Mouse (Mus musculus) thymus, postnatal 10 days (tissue): ENCODE results near the gene Anks1b.

Experiments
- DNase-seq, 2 experiments: peaks; one replicate each; pipeline ENCODE4 v3.0.0; 2021; ENCODE audit warnings: low spot score in 2 of 2

The Anks1b gene

GRCm38 (mm10) chr10:89974361-89974760 lies 101.1 kb downstream of the Anks1b start:
- no peak for DNase-seq

DNA sequence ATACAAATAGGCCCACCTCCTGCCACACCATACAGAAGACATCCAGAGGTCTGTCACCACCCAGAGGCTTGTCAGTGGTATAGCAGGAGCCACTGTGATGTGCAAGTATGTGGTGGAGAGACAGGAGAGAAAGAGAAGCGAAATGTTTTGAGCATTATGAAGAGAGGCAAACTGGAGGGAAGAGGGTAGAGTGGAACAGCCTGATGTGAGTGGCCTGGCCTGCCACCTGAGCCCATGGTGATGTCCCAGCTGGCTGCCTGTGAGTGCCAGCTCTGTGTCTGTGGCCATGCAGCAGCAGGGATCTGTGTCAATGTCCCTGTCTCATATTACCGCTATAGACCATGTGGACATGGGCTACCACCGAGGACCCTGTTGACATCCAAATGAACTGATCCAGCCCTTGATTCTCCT lies 102.1 kb downstream of the Anks1b start:
- DNase-seq: no peak

DNA sequence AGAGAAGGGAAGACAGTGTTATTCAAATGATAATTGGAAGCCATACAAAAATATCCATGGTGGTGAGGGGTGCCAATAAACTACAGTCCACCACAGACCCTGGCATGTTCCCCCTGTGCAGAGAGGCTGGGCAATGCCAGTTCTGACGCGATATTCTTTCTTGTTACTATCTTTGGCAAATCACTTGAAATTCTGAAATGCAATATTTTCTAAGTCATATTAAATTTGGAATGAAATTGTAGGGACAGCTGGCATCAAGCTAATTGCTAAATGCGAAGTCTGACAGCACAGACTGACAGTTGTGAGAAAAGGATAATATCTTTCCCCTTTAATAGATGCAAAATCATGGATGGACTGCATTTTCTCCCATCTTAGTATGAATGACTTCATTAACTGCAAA lies 103.3 kb downstream of the Anks1b start:
- no peak for DNase-seq

GRCm38 (mm10) chr10:89994171-89994570 lies 120.9 kb downstream of the Anks1b start:
- no peak for DNase-seq

DNA sequence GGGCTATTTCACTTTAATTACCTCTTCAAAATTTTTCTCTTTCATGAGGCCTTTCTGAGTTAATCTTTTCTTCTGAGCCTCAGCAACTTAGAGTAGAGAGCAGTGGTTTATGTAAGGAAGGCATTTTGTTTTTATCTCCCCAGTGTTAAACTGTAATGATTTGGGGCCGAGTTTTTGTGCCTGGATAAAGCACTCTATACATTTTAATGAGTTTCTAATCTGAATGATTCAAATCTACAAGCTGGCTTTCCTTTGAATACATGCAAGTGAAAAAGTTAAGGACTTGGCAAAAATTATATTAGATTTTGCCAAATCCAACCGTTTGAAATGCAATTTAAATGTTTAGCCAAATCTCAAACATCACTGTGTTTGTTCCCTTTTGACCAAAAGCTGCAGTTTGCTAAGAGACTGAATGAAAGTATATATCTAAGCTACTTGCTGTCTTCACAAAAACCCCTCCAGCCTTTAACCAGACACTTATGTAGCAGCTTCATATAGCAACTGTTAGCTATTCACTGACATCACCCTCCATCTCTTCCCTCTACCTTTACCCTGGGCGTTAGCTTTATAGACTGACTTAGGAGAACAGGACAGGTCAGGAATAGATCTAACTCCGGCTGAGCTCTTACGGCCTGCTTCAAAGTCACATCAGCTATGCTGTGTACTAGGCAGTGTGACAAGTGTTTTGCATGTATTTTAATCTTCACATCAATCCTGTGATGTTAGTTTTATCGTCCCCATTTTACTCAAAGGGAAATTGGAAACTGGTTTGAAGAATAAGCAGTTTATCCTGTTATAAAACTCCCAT lies 122.5 kb downstream of the Anks1b start:
- no peak for DNase-seq

DNA sequence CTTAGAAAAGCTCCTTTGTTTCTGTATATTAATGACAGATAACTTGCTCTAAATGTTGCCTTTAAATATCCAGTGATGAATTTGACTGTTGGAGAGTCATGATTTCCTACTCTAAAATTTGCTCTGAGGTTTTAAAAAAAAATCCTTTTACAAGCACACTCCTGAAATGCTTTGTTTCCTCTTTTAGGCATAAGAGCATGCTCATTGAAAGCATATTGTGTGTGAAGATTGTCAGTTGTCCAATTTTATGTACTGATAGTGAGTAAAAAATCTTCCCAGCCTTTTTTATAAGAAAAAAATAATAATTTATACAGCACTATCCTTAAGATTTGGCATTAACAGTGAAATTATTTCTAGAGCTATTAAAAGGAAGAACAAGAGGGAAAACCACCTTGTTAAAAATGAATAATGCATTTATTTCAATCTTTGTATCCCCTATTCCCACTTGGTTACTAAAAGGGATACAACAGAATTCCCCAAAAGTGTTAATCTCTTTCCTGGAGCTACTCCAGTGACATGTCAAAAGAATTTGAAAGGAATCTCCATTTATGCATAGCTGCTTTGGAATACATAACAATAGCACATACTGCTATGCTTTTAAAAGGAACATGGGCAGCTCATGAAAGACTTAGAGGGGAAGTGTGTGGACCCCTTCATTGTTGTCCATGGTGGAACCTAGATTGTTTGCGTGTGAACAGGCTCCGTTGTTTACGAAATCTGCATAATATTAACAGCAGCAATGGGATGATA lies 130.8 kb downstream of the Anks1b start:
- DNase-seq: no peak

DNA sequence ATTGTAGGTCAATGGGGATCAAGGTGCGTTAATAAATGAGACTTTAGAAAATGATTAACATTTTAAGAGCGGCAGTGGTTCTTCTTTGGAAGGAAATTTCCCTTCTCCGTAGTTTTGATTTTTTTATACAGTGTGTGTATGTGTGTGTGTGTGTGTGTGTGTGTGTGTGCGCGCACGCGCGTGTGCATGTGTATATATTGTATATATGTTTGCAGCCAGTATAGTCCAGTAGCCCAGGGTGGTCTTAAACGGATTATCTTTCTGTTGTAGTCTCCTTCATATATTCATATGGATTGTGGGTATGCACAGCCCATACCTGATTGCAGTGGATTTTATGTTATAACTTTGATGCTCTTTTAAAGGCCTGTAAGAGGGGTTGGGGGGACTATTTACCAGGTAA lies 131.6 kb downstream of the Anks1b start:
- no peak for DNase-seq

GRCm38 (mm10) chr10:90033037-90033436 lies 159.7 kb downstream of the Anks1b start:
- no peak for DNase-seq

DNA sequence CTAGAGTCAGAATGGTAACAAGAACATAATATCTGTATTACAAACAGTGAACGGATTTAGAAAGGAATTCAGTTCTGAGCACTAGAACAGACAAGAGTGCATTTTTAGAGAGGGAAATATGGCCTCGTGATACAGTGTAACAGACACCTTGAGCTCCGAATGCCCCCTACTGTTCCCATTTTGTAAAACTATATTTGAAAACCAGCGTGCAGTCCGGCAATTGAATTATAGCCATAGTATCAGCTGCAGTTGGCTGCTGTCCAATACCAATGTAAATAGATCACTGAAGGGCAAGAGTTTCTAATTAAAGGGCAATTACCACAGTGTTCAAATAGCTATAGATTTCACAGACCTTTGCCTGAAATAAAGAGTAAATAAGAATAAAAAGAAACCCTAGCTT lies 170.0 kb downstream of the Anks1b start:
- no peak for DNase-seq

DNA sequence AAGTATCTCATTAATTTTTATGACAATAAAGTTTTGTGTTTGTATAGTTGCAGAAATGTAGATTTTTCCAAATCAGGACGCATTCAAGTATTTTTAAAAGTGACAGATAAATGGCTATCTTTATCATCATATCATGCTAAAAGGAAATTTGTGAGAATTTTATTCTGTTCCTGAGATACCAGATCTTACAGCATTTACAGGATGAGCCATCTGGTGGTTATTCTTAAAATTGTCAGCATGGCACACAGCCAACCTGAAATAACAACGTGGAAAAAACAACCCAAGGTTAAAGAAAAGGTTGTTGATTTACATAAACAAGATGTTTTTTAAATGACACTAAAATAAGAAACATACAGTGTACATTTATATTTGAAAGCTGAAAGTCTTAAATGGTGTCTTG lies 170.5 kb downstream of the Anks1b start:
- DNase-seq: no peak

DNA sequence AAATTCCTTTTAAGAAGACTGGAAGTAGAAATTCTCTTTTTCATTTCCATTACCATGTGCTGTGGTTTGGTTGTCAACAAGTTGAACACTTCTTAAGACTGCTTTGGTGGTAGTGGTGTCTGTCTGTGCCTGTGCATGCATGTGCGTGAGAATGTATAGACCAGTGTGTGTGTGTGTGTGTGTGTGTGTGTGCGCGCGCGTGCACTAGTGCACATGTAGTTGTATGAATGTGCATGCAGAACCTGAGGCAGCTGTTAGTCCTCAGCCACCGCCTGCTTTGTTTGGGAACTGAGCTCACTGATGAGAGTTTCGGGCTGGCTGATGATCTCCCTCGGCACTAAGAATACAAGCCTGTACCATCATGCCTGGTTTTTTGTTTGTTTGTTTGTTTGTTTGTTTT lies 170.9 kb downstream of the Anks1b start:
- no peak for DNase-seq

- no peak for DNase-seq
Observed at GRCm38 (mm10) chr10:90068651-90069050, 195.3 kb downstream of the Anks1b start.

- no peak for DNase-seq
Observed at GRCm38 (mm10) chr10:90077930-90078329, 204.6 kb downstream of the Anks1b start.

DNA sequence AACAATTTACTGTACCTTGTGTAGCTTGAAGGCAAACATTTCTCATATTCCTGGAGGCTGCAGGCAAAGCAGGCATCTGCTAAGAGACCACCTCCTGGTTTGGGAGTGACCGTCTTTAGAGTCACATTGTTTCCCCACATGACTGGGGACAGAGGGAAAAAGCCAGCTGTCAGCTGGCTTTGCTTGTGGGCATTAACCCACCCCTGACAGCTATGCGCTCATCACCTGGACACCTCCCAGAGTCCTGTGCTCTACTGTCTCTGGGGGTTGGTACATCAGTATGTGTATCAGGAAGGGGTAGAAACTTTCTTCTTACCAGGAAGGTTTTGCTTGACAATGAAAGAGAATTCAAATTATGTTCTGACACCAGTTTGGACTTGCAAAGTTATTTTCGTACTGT lies 207.8 kb downstream of the Anks1b start:
- DNase-seq: no peak

DNA sequence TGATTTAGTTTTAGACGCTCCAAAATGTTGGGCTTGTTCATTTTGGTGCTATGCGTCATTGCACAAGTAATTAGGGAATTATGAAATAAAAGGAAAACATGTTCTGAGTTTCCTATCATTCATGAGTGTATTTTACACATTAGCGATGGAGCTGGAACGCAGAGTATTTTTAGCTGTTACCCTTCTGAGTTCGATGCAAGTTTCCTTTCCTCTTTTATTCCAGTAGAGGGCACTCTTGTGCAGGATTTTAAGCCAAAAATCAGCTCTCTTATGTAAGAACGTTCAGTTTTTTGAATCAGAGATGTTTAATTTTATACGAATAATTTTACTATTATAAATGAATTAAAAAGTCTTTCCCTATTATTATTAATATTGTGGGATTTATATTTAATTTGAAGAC lies 208.3 kb downstream of the Anks1b start:
- DNase-seq: no peak

GRCm38 (mm10) chr10:90093877-90094276 lies 220.6 kb downstream of the Anks1b start:
- DNase-seq: no peak

DNA sequence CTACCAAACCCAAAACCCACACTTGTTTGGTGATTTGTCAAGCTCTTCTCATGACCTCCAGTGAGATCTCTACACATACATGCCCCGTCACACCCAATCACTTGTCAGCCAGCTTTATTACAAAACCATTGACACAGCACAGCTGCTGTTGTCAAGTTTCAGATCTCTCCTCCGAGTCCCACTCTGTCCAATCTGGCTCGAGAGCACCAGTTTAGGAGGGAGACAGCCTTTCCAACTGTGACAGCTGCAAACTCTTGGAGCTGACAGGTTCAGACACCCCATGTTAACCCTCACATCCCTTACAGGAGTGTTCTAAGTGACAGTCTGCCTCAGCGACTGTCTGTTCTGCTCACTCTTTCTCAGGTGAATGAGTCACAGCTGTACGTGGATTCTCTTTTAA lies 239.4 kb downstream of the Anks1b start:
- DNase-seq: no peak

DNA sequence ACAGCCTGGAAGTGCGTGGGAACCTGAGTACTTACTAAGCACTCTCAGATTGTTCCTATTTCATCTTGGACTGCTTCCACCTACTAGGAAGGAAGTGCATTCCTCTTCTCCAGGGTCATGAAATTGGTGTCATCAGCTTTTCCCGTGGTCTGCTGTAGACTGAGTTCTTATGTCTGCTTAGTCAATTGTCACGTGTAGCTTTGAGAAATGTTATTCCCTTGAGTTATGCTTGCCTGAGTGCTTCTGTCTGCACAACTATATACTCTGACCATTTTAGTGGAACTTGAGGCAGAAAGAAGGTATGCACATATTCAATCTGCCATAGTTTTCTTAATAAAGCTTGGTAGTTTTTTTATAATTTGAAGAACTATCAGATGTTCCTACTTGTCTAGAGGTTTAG lies 243.6 kb downstream of the Anks1b start:
- no peak for DNase-seq

GRCm38 (mm10) chr10:90117836-90118235 lies 244.5 kb downstream of the Anks1b start:
- DNase-seq: no peak

DNA sequence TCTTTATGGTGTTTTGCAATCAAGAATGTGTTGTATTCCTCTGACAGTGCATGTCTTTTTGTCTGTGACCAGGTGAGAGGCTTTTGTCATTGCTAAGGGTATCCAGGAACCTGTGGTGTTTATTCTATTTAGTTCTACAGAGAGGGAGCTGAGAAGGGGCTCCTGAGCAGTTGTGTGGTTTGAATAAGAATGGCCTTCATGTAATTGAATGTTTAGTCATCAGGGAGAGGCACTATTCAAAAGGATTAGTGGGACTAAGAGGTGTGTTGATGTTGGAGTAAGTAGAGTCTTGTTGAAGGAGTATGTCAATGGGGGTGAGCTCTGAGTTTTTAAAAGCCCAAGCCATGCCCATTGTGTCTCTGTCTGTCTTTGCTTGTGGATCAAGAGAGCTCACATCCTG lies 264.2 kb downstream of the Anks1b start:
- no peak for DNase-seq

DNA sequence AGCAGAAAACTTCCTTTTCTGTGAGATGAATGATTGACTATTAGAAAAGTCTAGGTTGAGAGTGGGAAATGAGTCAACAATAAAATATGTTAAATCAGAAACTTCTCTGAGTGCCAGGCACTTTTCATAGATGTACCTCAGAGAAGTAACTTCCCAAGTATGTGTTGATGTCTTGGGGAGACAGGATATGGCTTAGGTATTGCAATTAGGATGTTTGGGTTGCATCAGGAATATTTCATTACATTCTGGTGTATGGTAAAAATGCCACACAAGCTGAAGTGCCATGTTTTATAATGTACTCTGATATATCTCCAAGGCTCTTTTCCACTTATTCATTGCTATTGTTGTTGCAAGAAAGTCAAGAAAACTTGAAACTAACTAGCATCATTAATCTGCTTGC lies 267.6 kb downstream of the Anks1b start:
- no peak for DNase-seq

DNA sequence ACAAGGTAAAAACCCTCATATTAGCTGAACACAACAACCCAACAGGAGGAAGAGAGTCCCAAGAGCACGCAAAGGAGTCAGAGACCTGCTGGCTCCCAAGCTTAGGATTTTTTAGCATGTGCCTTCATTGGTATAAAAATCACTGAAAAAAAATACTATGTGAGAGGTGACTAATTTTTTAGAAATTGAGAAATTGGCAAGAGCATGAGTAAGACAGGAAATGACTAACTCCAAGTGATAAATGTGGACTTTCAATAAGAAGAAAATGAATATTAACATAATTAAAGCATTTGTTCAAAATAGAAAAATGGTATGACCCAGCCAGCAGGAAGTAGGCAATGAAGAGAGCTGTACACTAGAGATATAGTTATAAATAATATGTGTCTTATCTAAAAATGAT lies 271.1 kb downstream of the Anks1b start:
- no peak for DNase-seq

GRCm38 (mm10) chr10:90151510-90151909 lies 278.2 kb downstream of the Anks1b start:
- DNase-seq: no peak
